Mouse (Mus musculus): ENCODE measurements around the gene Ctse. TPM values are rescaled to one million over a fixed set of nuclear protein-coding genes. Genes with fewer than 3 reads are reported as not detected.

Gene Ctse
- polyA plus RNA-seq, 1 experiment from 2014 or later, result 7.1 TPM

- 76% methylated on average over 3 of the region's 3 CpGs for WGBS
- Histone ChIP-seq H3K27me3 (no peaks in the 10 kb centered on the region), H3K27ac (no peak overlapping the region), H3K4me2 (no peak overlapping the region), H3K36me3 (no peaks in the 10 kb centered on the region), H3K4me3 (replicated peaks) (no peak overlapping the region), H3K9ac (no peak overlapping the region), H3K9me3 (replicated peaks) (no peaks in the 10 kb centered on the region), H3K4me1 (peaks cover 6% of the 10 kb centered on the region)
- ATAC-seq (replicated peaks; ENCODE audit: low FRiP score), result no peak
Observed at GRCm38 (mm10) chr1:131689016-131689415, 50.9 kb downstream of the Ctse start.

DNA sequence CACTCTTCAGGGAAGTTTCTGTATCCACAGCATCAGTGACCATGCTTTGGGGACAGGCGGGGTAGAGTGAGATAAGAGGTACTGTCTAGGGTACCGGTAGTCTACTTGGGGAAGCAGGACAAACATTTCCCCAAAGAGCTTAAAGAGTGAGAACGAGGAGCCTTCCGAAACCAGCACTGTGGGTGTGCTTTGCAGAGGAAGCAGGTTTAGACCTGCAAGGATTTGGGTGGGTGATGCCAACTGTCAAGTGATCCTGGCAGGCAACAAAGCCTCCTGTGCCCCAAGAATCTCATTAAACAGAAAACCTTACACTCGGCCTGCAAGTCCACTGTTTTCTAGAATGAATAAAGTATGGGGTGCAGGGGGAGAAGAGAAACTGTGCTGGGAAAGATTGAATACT is 51.8 kb downstream of the Ctse start:
- Histone ChIP-seq H3K27me3 (no peaks in the 10 kb centered on the region), H3K4me2 (no peak overlapping the region), H3K36me3 (no peaks in the 10 kb centered on the region), H3K27ac (no peak overlapping the region), H3K4me3 (replicated peaks) (no peak overlapping the region), H3K4me1 (peaks cover 6% of the 10 kb centered on the region), H3K9me3 (replicated peaks) (no peaks in the 10 kb centered on the region), H3K9ac (no peak overlapping the region)
- ATAC-seq (replicated peaks; ENCODE audit: low FRiP score), result no peak
- 89% methylated on average over 5 of the region's 5 CpGs for WGBS

DNA sequence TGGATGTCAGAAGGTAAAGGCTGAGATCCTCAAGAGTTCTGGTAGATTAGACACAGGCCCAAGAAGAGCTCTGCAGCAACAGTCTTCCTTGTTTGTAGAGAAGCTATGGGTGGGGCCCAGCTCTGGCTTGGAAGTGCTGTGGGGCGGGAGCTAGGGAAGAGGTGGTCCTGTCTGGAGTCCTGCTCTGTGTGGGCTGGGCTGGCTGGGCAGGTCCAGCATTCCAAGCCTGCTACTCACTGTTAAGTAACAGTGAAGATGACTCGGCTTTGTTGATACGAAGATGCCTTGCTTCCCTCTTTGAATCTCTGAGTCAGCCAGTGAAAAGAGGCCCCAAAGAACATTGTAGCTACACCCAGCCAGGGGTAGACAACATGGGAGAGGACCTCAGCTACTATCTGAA is 52.3 kb downstream of the Ctse start:
- Histone ChIP-seq H3K9me3 (replicated peaks) (no peaks in the 10 kb centered on the region), H3K9ac (no peak overlapping the region), H3K4me3 (replicated peaks) (no peak overlapping the region), H3K4me2 (no peak overlapping the region), H3K36me3 (no peaks in the 10 kb centered on the region), H3K27ac (no peak overlapping the region), H3K4me1 (peaks cover 6% of the 10 kb centered on the region), H3K27me3 (no peaks in the 10 kb centered on the region)
- WGBS, result 61% methylated on average over 3 of the region's 3 CpGs
- ATAC-seq (replicated peaks; ENCODE audit: low FRiP score), result no peak; the same call in 1 of the 2 replicates

- Histone ChIP-seq H3K27ac (no peak overlapping the region), H3K27me3 (no peaks in the 10 kb centered on the region), H3K9me3 (replicated peaks) (no peaks in the 10 kb centered on the region), H3K9ac (no peak overlapping the region), H3K36me3 (no peaks in the 10 kb centered on the region), H3K4me1 (peaks cover 6% of the 10 kb centered on the region), H3K4me2 (no peak overlapping the region), H3K4me3 (replicated peaks) (no peak overlapping the region)
- ATAC-seq (replicated peaks; ENCODE audit: low FRiP score), result no peak
Observed at GRCm38 (mm10) chr1:131691356-131691755, 53.2 kb downstream of the Ctse start.

GRCm38 (mm10) chr1:131695308-131695707 is 57.2 kb downstream of the Ctse start:
- no peak overlapping the region for H3K4me2 ChIP-seq
- no peak overlapping the region for H3K4me3 ChIP-seq (replicated peaks)
- H3K27me3 ChIP-seq, result no peaks in the 10 kb centered on the region
- H3K27ac ChIP-seq, result no peak overlapping the region
- no peaks in the 10 kb centered on the region for H3K36me3 ChIP-seq
- WGBS, result 89% methylated on average over 2 of the region's 2 CpGs
- H3K9me3 ChIP-seq (replicated peaks), result no peaks in the 10 kb centered on the region
- H3K4me1 ChIP-seq, result no peaks in the 10 kb centered on the region
- no peak overlapping the region for H3K9ac ChIP-seq
- no peak for ATAC-seq (replicated peaks; ENCODE audit: low FRiP score)

DNA sequence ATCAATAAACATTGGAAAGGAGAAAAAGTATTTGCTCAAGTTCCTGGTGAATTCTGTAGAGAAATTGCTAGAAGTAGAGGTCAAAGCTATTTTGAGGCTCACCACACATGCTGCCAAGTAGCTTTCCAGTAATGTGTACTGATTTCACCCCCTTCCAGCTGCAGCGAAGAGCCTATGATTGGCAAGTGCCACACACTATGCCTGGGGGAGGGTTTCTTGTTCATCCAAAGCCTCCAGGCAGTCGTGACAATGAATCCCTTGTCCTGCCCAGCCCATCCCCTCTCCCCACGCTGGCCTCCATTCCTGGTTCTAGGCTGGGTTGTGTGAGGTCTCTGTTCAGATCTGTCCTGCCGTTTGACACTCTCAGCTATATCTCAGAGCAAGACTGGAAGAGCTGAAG is 58.2 kb downstream of the Ctse start:
- no peak overlapping the region for H3K27ac ChIP-seq
- H3K9ac ChIP-seq, result no peak overlapping the region
- WGBS, result 60% methylated on average over 4 of the region's 4 CpGs
- H3K4me1 ChIP-seq, result no peaks in the 10 kb centered on the region
- H3K27me3 ChIP-seq, result no peaks in the 10 kb centered on the region
- no peak overlapping the region for H3K4me2 ChIP-seq
- H3K4me3 ChIP-seq (replicated peaks), result no peak overlapping the region
- H3K9me3 ChIP-seq (replicated peaks), result no peaks in the 10 kb centered on the region
- no peaks in the 10 kb centered on the region for H3K36me3 ChIP-seq
- ATAC-seq (replicated peaks; ENCODE audit: low FRiP score), result no peak

DNA sequence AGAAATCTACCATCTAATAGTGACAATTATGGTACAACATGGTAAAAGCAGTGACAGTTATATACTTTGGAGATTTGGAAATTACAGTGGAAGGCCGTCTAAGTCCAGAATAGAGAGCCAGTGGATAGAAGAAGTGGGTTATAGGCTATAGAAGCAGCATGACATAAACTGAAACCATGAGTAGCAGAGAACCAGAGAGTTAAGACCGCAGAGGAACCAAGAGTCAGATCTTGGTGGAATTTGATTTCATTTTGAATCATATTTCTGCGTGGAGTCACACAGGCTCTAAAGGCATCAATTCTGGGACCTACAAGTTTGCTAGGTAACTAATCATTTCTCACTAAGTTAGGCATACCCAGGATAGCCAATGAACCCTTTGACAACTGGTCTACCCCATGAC is 60.7 kb downstream of the Ctse start:
- Histone ChIP-seq H3K4me2 (no peak overlapping the region), H3K27me3 (no peaks in the 10 kb centered on the region), H3K9ac (no peak overlapping the region), H3K4me1 (no peaks in the 10 kb centered on the region), H3K4me3 (replicated peaks) (no peak overlapping the region), H3K36me3 (no peaks in the 10 kb centered on the region), H3K27ac (no peak overlapping the region), H3K9me3 (replicated peaks) (no peaks in the 10 kb centered on the region)
- no peak for ATAC-seq (replicated peaks; ENCODE audit: low FRiP score)
- 85% methylated on average over 3 of the region's 3 CpGs for WGBS

- ATAC-seq (replicated peaks; ENCODE audit: low FRiP score), result no peak
- Histone ChIP-seq H3K4me1 (no peaks in the 10 kb centered on the region), H3K27me3 (no peaks in the 10 kb centered on the region), H3K36me3 (no peaks in the 10 kb centered on the region), H3K9me3 (replicated peaks) (no peaks in the 10 kb centered on the region), H3K9ac (no peak overlapping the region), H3K4me2 (no peak overlapping the region), H3K27ac (no peak overlapping the region), H3K4me3 (replicated peaks) (no peak overlapping the region)
- 76% methylated on average over 4 of the region's 4 CpGs for WGBS
Observed at GRCm38 (mm10) chr1:131699642-131700041, 61.5 kb downstream of the Ctse start.

DNA sequence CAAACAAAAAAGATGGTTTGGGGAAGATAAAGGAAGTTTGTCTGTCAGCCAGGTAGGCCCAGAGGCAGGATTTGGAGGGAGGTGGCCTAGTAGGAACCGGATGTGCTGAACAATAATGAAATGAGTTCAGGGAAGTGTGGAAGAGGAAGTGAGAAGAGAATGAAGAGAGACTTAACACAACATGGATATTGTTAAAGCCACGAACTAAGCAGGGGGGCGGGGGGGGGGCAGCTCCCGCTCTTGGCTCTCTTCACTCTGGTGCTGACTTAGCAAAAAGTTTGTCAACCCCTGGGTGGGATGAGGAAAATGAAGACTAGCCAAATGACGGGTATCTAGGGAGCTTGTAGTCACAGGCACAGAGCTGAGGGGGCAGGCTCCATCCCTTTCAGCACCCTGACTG is 62.3 kb downstream of the Ctse start:
- no peaks in the 10 kb centered on the region for H3K27me3 ChIP-seq
- no peak overlapping the region for H3K9ac ChIP-seq
- H3K27ac ChIP-seq, result no peak overlapping the region
- no peaks in the 10 kb centered on the region for H3K36me3 ChIP-seq
- no peaks in the 10 kb centered on the region for H3K4me1 ChIP-seq
- no peak overlapping the region for H3K4me2 ChIP-seq
- ATAC-seq (replicated peaks; ENCODE audit: low FRiP score), result no peak
- 71% methylated on average over 5 of the region's 5 CpGs for WGBS
- H3K4me3 ChIP-seq (replicated peaks), result no peak overlapping the region
- H3K9me3 ChIP-seq (replicated peaks), result no peaks in the 10 kb centered on the region

- H3K36me3 ChIP-seq, result no peaks in the 10 kb centered on the region
- H3K4me3 ChIP-seq (replicated peaks), result no peak overlapping the region
- H3K9ac ChIP-seq, result no peak overlapping the region
- ATAC-seq (replicated peaks; ENCODE audit: low FRiP score), result no peak
- H3K4me1 ChIP-seq, result no peaks in the 10 kb centered on the region
- no peaks in the 10 kb centered on the region for H3K27me3 ChIP-seq
- H3K4me2 ChIP-seq, result no peak overlapping the region
- no peaks in the 10 kb centered on the region for H3K9me3 ChIP-seq (replicated peaks)
- H3K27ac ChIP-seq, result no peak overlapping the region
- 86% methylated on average over 5 of the region's 5 CpGs for WGBS
Observed at GRCm38 (mm10) chr1:131701391-131701790, 63.3 kb downstream of the Ctse start.

DNA sequence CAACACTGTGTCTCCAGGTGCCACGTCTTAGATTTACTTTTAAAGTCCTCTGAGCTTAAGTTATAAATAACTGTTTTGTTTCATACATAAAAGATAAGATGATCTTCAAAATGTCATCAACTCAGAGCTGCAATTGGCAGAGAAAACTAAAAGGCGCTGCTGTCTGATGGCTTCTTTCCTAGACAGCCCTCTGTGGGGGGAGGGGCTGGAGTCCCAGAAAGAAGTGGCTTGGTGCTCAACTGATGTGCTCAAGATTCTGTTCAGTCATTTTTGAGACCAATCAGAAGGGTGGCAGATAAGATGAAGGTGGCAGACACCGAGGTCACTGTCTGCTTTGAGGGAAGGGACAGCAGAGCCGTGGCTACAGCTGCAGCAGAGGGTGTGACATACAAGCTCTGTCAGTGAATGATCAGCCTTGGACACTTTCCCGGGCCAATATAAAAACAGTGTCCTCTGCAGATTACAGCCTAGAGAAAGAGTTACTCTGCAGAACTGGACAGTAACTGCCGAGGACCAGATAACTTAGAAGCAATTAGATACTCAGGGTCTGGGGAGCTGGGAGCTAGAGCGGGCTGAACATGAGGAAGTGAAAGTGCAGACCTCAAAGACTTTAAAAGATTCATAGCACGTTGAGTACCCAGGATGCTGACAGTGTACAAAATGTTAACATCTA is 64.1 kb downstream of the Ctse start:
- Histone ChIP-seq H3K27me3 (no peaks in the 10 kb centered on the region), H3K4me1 (no peaks in the 10 kb centered on the region), H3K4me3 (replicated peaks) (no peak overlapping the region), H3K27ac (no peak overlapping the region), H3K36me3 (no peaks in the 10 kb centered on the region), H3K9me3 (replicated peaks) (no peaks in the 10 kb centered on the region), H3K4me2 (no peak overlapping the region), H3K9ac (no peak overlapping the region)
- 66% methylated on average over 8 of the region's 8 CpGs for WGBS
- no peak for ATAC-seq (replicated peaks; ENCODE audit: low FRiP score)

GRCm38 (mm10) chr1:131703482-131703881 is 65.4 kb downstream of the Ctse start:
- no peaks in the 10 kb centered on the region for H3K9me3 ChIP-seq (replicated peaks)
- no peak overlapping the region for H3K4me3 ChIP-seq (replicated peaks)
- H3K36me3 ChIP-seq, result no peaks in the 10 kb centered on the region
- no peak overlapping the region for H3K27ac ChIP-seq
- no peak overlapping the region for H3K4me2 ChIP-seq
- H3K27me3 ChIP-seq, result no peaks in the 10 kb centered on the region
- no peaks in the 10 kb centered on the region for H3K4me1 ChIP-seq
- no peak for ATAC-seq (replicated peaks; ENCODE audit: low FRiP score)
- WGBS, result 90% methylated on average over 2 of the region's 2 CpGs
- H3K9ac ChIP-seq, result no peak overlapping the region

DNA sequence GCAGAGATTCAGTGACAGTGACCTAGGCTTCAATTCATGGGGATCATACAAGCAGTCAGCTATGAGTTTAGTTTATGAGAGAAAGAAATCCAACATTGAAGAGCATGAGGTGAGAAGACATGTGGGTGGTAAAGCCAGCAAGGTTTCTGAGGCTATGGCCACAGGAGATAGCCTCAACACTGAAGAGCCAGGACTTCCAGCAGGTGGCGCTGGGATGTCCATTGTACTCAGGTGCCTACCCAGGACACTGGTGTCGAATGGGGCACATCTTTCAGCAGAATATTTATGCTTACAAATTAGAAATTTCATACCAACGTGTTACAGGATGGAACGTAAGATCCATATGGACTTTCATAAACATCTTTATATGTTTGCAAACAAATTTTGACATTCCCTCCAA is 70.2 kb downstream of the Ctse start:
- no peaks in the 10 kb centered on the region for H3K36me3 ChIP-seq
- 26% methylated on average over 4 of the region's 4 CpGs for WGBS
- no peak overlapping the region for H3K27ac ChIP-seq
- 0 out of 2 replicates have a peak, but pooled peaks cover 3% of the 10 kb centered on the region for H3K27me3 ChIP-seq
- no peak for ATAC-seq (replicated peaks; ENCODE audit: low FRiP score)
- H3K9ac ChIP-seq, result no peak overlapping the region
- no peaks in the 10 kb centered on the region for H3K4me1 ChIP-seq
- H3K4me2 ChIP-seq, result no peak overlapping the region
- H3K4me3 ChIP-seq (replicated peaks), result no peak overlapping the region
- no peaks in the 10 kb centered on the region for H3K9me3 ChIP-seq (replicated peaks)

Measured in kidney, embryonic 15.5 days (tissue).